Mouse (Mus musculus) MEL (cell line): ENCODE data around the gene Ralgapb. TPM values are rescaled to one million over a fixed set of nuclear protein-coding genes. Genes with fewer than 3 reads are reported as not detected.

Experiments
- DNase-seq: peaks from one replicate; pipeline ENCODE4 v3.0.0; 2011; ENCODE audit warnings: low read depth, low spot score
- H3K27ac ChIP-seq: 2 replicates; pipeline ENCODE4 v1.5.1; 2012; ENCODE audit warnings: low read depth, mild to moderate bottlenecking, control low read depth, low read length, moderate library complexity; ENCODE audit not compliant: control insufficient read depth
- H3K27me3 ChIP-seq, 2 experiments: fragments of 150-350 bp in 1 of 2; sonication (generic) in 1 of 2; 2 replicates each; pipeline ENCODE4 v1.6.1; 2012; ENCODE audit warnings: low read length in 2 of 2, mild to moderate bottlenecking in 2 of 2, improper control_type of control experiment in 1 of 2, moderate library complexity in 1 of 2; ENCODE audit not compliant: insufficient read depth in 2 of 2, control insufficient read depth in 1 of 2
- H3K36me3 ChIP-seq, 2 experiments: 2 replicates each; pipeline ENCODE4 v1.6.1; 2012 to 2014; ENCODE audit warnings: low read length in 2 of 2, improper control_type of control experiment in 1 of 2, inconsistent platforms in 1 of 2, mild to moderate bottlenecking in 1 of 2; ENCODE audit not compliant: insufficient read depth in 2 of 2, control insufficient read depth in 1 of 2
- H3K4me1 ChIP-seq, 2 experiments: fragments of 150-350 bp in 1 of 2; sonication (generic) in 1 of 2; 2 replicates each; pipeline ENCODE4 v1.6.1; 2012; ENCODE audit warnings: low read length in 2 of 2, improper control_type of control experiment in 1 of 2, mild to moderate bottlenecking in 1 of 2; ENCODE audit not compliant: insufficient read depth in 2 of 2, control insufficient read depth in 1 of 2
- H3K4me3 ChIP-seq, 2 experiments: fragments of 150-350 bp in 1 of 2; sonication (generic) in 1 of 2; 2 replicates each; pipeline ENCODE4 v1.5.1; 2012; ENCODE audit warnings: low read depth in 2 of 2, low read length in 2 of 2, mild to moderate bottlenecking in 2 of 2, moderate library complexity in 2 of 2, control low read depth in 1 of 2, improper control_type of control experiment in 1 of 2; ENCODE audit not compliant: control insufficient read depth in 1 of 2, insufficient read depth in 1 of 2
- H3K79me2 ChIP-seq: 2 replicates; pipeline ENCODE4 v1.6.1; 2012; ENCODE audit warnings: mild to moderate bottlenecking, low read length, moderate library complexity; ENCODE audit not compliant: control insufficient read depth, poor library complexity, insufficient read depth
- H3K9ac ChIP-seq: 2 replicates; pipeline ENCODE4 v1.6.1; 2012; ENCODE audit warnings: low read depth, mild to moderate bottlenecking, control low read depth, low read length, moderate library complexity; ENCODE audit not compliant: control insufficient read depth, poor library complexity, severe bottlenecking
- H3K9me3 ChIP-seq: fragments of 150-350 bp; sonication (generic); replicated peaks from 2 replicates; pipeline ENCODE4 v1.6.1; 2012; ENCODE audit warnings: mild to moderate bottlenecking, low read length, improper control_type of control experiment, moderate library complexity; ENCODE audit not compliant: insufficient read depth
- BHLHE40 ChIP-seq: IDR thresholded peaks from 2 replicates; pipeline ENCODE4 v1.6.1; 2012; ENCODE audit warnings: low read depth, mild to moderate bottlenecking, inconsistent platforms, low read length, improper control_type of control experiment, borderline replicate concordance
- CTCF ChIP-seq, 3 experiments: IDR thresholded peaks in 2 of 3; conservative IDR thresholded peaks in 1 of 3; 2 replicates each; pipeline ENCODE4 v1.5.1; 2011 to 2012; ENCODE audit warnings: low read length in 3 of 3, low read depth in 2 of 3, mild to moderate bottlenecking in 2 of 3, improper control_type of control experiment in 1 of 3, inconsistent platforms in 1 of 3, mixed read lengths in 1 of 3, moderate library complexity in 1 of 3; ENCODE audit not compliant: control insufficient read depth in 1 of 3, insufficient read depth in 1 of 3, poor library complexity in 1 of 3, severe bottlenecking in 1 of 3
- E2F4 ChIP-seq: IDR thresholded peaks from 2 replicates; pipeline ENCODE4 v1.6.1; 2011; ENCODE audit warnings: low read depth, low read length, improper control_type of control experiment, borderline replicate concordance
- ELF1 ChIP-seq: IDR thresholded peaks from 2 replicates; pipeline ENCODE4 v1.6.1; 2014; ENCODE audit warnings: low read depth, mild to moderate bottlenecking, inconsistent platforms, low read length, improper control_type of control experiment, moderate library complexity
- EP300 ChIP-seq, 2 experiments: IDR thresholded peaks; 2 replicates each; pipeline ENCODE4 v1.6.1; 2011; ENCODE audit warnings: improper control_type of control experiment in 2 of 2, low read length in 2 of 2, low read depth in 1 of 2, mild to moderate bottlenecking in 1 of 2
- ETS1 ChIP-seq: IDR thresholded peaks from 2 replicates; pipeline ENCODE4 v1.6.1; 2012; ENCODE audit warnings: low read depth, mild to moderate bottlenecking, inconsistent platforms, low read length, improper control_type of control experiment, moderate library complexity
- GABPA ChIP-seq: IDR thresholded peaks from 2 replicates; pipeline ENCODE4 v1.6.1; 2012; ENCODE audit warnings: low read depth, mild to moderate bottlenecking, inconsistent platforms, low read length, improper control_type of control experiment, moderate library complexity
- GATA1 ChIP-seq: IDR thresholded peaks from 2 replicates; pipeline ENCODE4 v1.6.1; 2011; ENCODE audit warnings: low read depth, low read length, improper control_type of control experiment
- JUND ChIP-seq: IDR thresholded peaks from 2 replicates; pipeline ENCODE4 v1.6.1; 2011; ENCODE audit warnings: low read depth, mild to moderate bottlenecking, improper control_type of control experiment, low read length
- MAZ ChIP-seq: IDR thresholded peaks from 2 replicates; pipeline ENCODE4 v1.6.1; 2012; ENCODE audit warnings: low read depth, mild to moderate bottlenecking, inconsistent platforms, low read length, improper control_type of control experiment
- MXI1 ChIP-seq: IDR thresholded peaks from 2 replicates; pipeline ENCODE4 v1.6.1; 2011; ENCODE audit warnings: mild to moderate bottlenecking, low read depth, low read length, improper control_type of control experiment
- NELFE ChIP-seq: IDR thresholded peaks from 2 replicates; pipeline ENCODE4 v1.6.1; 2011; ENCODE audit warnings: low read depth, low read length, improper control_type of control experiment
- NRF1 ChIP-seq: IDR thresholded peaks from 2 replicates; pipeline ENCODE4 v1.6.1; 2014; ENCODE audit warnings: low read depth, mild to moderate bottlenecking, inconsistent platforms, low read length, improper control_type of control experiment, moderate library complexity; ENCODE audit not compliant: poor library complexity, insufficient read depth, severe bottlenecking
- POLR2A ChIP-seq, 2 experiments: IDR thresholded peaks; 2 replicates each; pipeline ENCODE4 v1.6.1; 2011 to 2012; ENCODE audit warnings: low read length in 2 of 2, mild to moderate bottlenecking in 2 of 2, control low read depth in 1 of 2, improper control_type of control experiment in 1 of 2, low read depth in 1 of 2, moderate library complexity in 1 of 2; ENCODE audit not compliant: control insufficient read depth in 1 of 2, insufficient read depth in 1 of 2, poor library complexity in 1 of 2
- RAD21 ChIP-seq: IDR thresholded peaks from 2 replicates; pipeline ENCODE4 v1.6.1; 2011; ENCODE audit warnings: mild to moderate bottlenecking, low read depth, low read length, improper control_type of control experiment
- SIN3A ChIP-seq: IDR thresholded peaks from 2 replicates; pipeline ENCODE4 v1.6.1; 2012; ENCODE audit warnings: low read length, improper control_type of control experiment, inconsistent platforms
- SMC3 ChIP-seq: IDR thresholded peaks from 2 replicates; pipeline ENCODE4 v1.6.1; 2011; ENCODE audit warnings: low read depth, low read length, improper control_type of control experiment
- TAL1 ChIP-seq: IDR thresholded peaks from 2 replicates; pipeline ENCODE4 v1.6.1; 2012; ENCODE audit warnings: mild to moderate bottlenecking, inconsistent platforms, low read length, moderate library complexity, mixed read lengths
- TBP ChIP-seq: IDR thresholded peaks from 2 replicates; pipeline ENCODE4 v1.8.0; 2011; ENCODE audit warnings: low read depth, low read length, improper control_type of control experiment
- TCF12 ChIP-seq: IDR thresholded peaks from 2 replicates; pipeline ENCODE4 v1.6.1; 2014; ENCODE audit warnings: low read depth, mild to moderate bottlenecking, inconsistent platforms, low read length, improper control_type of control experiment, moderate library complexity
- UBTF ChIP-seq: IDR thresholded peaks from 2 replicates; pipeline ENCODE4 v1.6.1; 2012; ENCODE audit warnings: low read depth, mild to moderate bottlenecking, inconsistent platforms, low read length, improper control_type of control experiment, moderate library complexity, borderline replicate concordance; ENCODE audit not compliant: insufficient read depth
- USF1 ChIP-seq: IDR thresholded peaks from 2 replicates; pipeline ENCODE4 v1.6.1; 2014; ENCODE audit warnings: low read depth, mild to moderate bottlenecking, inconsistent platforms, low read length, improper control_type of control experiment, moderate library complexity
- USF2 ChIP-seq, 2 experiments: IDR thresholded peaks; 2 replicates each; pipeline ENCODE4 v1.6.1; 2011 to 2012; ENCODE audit warnings: improper control_type of control experiment in 2 of 2, low read length in 2 of 2, borderline replicate concordance in 1 of 2, inconsistent platforms in 1 of 2, low read depth in 1 of 2, mild to moderate bottlenecking in 1 of 2; ENCODE audit not compliant: insufficient read depth in 1 of 2
- ZC3H11A ChIP-seq: IDR thresholded peaks from 2 replicates; pipeline ENCODE4 v1.6.1; 2012; ENCODE audit warnings: low read depth, mild to moderate bottlenecking, inconsistent platforms, low read length, improper control_type of control experiment
- ZMIZ1 ChIP-seq: IDR thresholded peaks from 2 replicates; pipeline ENCODE4 v1.6.1; 2012; ENCODE audit warnings: low read depth, mild to moderate bottlenecking, inconsistent platforms, low read length, improper control_type of control experiment, moderate library complexity
- ZNF384 ChIP-seq: IDR thresholded peaks from 2 replicates; pipeline ENCODE4 v1.6.1; 2012; ENCODE audit warnings: low read depth, mild to moderate bottlenecking, inconsistent platforms, low read length, improper control_type of control experiment
- polyA plus RNA-seq, 2 experiments: library from polyadenylated mRNA; stranded (reverse) in 1 of 2; unstranded in 1 of 2; fragments of >175 nt in 1 of 2; fragments of >200 nt in 1 of 2; gene quantifications; 2 replicates each; pipeline versions ENCODE4 v1.2.1 to v1.2.4; 2012; ENCODE audit warnings: low replicate concordance in 2 of 2, low read depth in 1 of 2; ENCODE audit not compliant: insufficient read length in 2 of 2, insufficient read depth in 1 of 2, missing spikeins in 1 of 2
- total RNA-seq: library from RNA; depleted of rRNA; stranded (reverse); fragments of 300-350 nt; gene quantifications from 2 replicates; pipeline ENCODE4 v1.2.3, GENCODE M21; 2012

Gene Ralgapb
- total and polyA plus RNA-seq, 3 experiments, result 15.0 to 122 (median 20.7) TPM

DNA sequence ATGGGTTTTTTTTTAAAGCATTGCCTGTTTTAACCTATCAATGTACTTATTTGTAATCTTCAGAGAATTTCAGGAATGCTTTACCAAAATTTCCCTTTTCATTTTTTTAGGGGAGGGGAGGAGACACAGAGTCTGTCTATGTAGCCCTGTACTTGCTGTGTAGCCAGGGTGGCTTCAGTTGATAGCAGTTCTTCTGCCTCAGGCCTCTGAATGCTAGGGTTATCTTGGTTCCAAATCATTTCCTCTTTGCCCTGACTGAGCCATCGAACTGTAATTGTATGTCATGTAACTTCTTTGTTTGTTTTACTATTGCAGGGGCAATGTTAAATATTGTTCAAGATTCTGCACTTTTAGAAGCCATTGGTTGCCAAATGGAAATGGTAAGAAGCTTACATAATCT lies 36.2 kb downstream of the Ralgapb start:
- H3K4me1 ChIP-seq, result peaks cover 8% of the 10 kb centered on the region in 2 experiments; a peak in 3 of 4 replicates
- TF ChIP-seq ZMIZ1, result no peak
- no peak for TF ChIP-seq NRF1
- TF ChIP-seq USF2 (IDR thresholded peaks at IDR 0.05; ENCODE audit: borderline replicate concordance in 1 of 2, insufficient read depth in 1 of 2, low read depth in 1 of 2, low read length in 2 of 2), result no peak
- TF ChIP-seq CTCF (IDR thresholded peaks at IDR 0.05 in 2 of 3, conservative IDR thresholded peaks at IDR 0.05 in 1 of 3; ENCODE audit: control insufficient read depth in 1 of 3, insufficient read depth in 1 of 3, low read depth in 2 of 3, low read length in 3 of 3, poor library complexity in 1 of 3, severe bottlenecking in 1 of 3), result no peak
- TF ChIP-seq ELF1, result no peak
- TF ChIP-seq ZNF384, result no peak
- TF ChIP-seq USF1, result no peak
- no peak for TF ChIP-seq ETS1
- TF ChIP-seq EP300 (IDR thresholded peaks at IDR 0.05; ENCODE audit: low read depth in 1 of 2, low read length in 2 of 2), result peak; percentile 43 to 60; a peak in 2 of 4 replicates
- no peak for TF ChIP-seq E2F4
- TF ChIP-seq POLR2A (IDR thresholded peaks at IDR 0.05; ENCODE audit: control insufficient read depth in 1 of 2, insufficient read depth in 1 of 2, low read depth in 1 of 2, low read length in 2 of 2, poor library complexity in 1 of 2), result no peak
- no peak for TF ChIP-seq TBP
- peak; percentile 83 for TF ChIP-seq GATA1
- no peak for TF ChIP-seq JUND
- TF ChIP-seq MXI1, result no peak
- TF ChIP-seq ZC3H11A, result no peak
- TF ChIP-seq UBTF, result no peak
- TF ChIP-seq GABPA, result no peak
- TF ChIP-seq MAZ, result no peak
- TF ChIP-seq SIN3A, result no peak
- TF ChIP-seq TAL1, result peak; percentile 28; the same call in 1 of the 2 replicates
- TF ChIP-seq NELFE, result no peak
- TF ChIP-seq SMC3, result no peak
- TF ChIP-seq RAD21, result no peak
- TF ChIP-seq BHLHE40, result no peak
- TF ChIP-seq TCF12, result no peak; the same call in 1 of the 2 replicates
- TF ChIP-seq, all 39 proteins: peak for 3
- no peak overlapping the region for H3K9ac ChIP-seq
- DNase-seq, result peak; percentile 72
- no peaks in the 10 kb centered on the region for H3K9me3 ChIP-seq
- no peaks in the 10 kb centered on the region for H3K27me3 ChIP-seq
- H3K4me3 ChIP-seq, result no peak overlapping the region
- H3K27ac ChIP-seq, result peak overlapping the region; percentile 57
- no peaks in the 10 kb centered on the region for H3K79me2 ChIP-seq
- H3K36me3 ChIP-seq, result peaks cover 14 to 15% of the 10 kb centered on the region in 2 experiments
